ENCODE assay signal across 8 mouse cellular contexts in genomic region chr4:136601476-136601875, GRCm38 (mm10). TPM values are rescaled to one million over a fixed set of nuclear protein-coding genes. Genes with fewer than 3 reads are reported as not detected.
DNase-seq lines count a peak whose midpoint lies in the region; ATAC-seq and TF ChIP-seq lines count a peak whose summit lies in the region.

No protein-coding gene starts in this region.

- H3K9me3 ChIP-seq in embryonic facial prominence, embryonic 10.5 days = no peaks in the 10 kb centered on the region
- H3K9me3 ChIP-seq in heart, embryonic 10.5 days = no peaks in the 10 kb centered on the region
- no peaks in the 10 kb centered on the region for H3K9me3 ChIP-seq in stomach, embryonic 15.5 days

- no peak for TF ChIP-seq CTCF in liver, adult 2 months (IDR thresholded peaks at IDR 0.05; ENCODE audit: low read depth, low read length)

- peak; percentile 28 for DNase-seq in 3134 (ENCODE audit: extremely low read depth, insufficient read length, low spot score)
- DNase-seq in adrenal gland, adult 2 months = peak; percentile 47
- DNase-seq in embryonic facial prominence, embryonic 10.5 days (ENCODE audit: low spot score) = peak; percentile 42
- DNase-seq in heart, embryonic 10.5 days (ENCODE audit: low spot score) = no peak
- peak; percentile 38 for DNase-seq in kidney, adult 9 months
- peak; percentile 51 for DNase-seq in liver, adult 2 months (ENCODE audit: extremely low read depth, low read depth, low spot score)

- TF ChIP-seq POLR2A in liver, adult 2 months (IDR thresholded peaks at IDR 0.05; ENCODE audit: extremely low read depth, insufficient read depth, low read length) = no peak
- no peak for TF ChIP-seq POLR2A in myocyte (IDR thresholded peaks at IDR 0.05; ENCODE audit: insufficient read length, low read depth)

- no peaks in the 10 kb centered on the region for H3K27me3 ChIP-seq in embryonic facial prominence, embryonic 10.5 days (replicated peaks; ENCODE audit: low read depth, poor library complexity, severe bottlenecking)
- H3K27me3 ChIP-seq in heart, embryonic 10.5 days (ENCODE audit: insufficient read depth, poor library complexity, severe bottlenecking) = no peaks in the 10 kb centered on the region
- no peaks in the 10 kb centered on the region for H3K27me3 ChIP-seq in liver, adult 2 months (ENCODE audit: control insufficient read depth, insufficient read depth, low read length)
- H3K27me3 ChIP-seq in myocyte (ENCODE audit: control insufficient read depth, insufficient read depth, insufficient read length) = no peaks in the 10 kb centered on the region
- no peaks in the 10 kb centered on the region for H3K27me3 ChIP-seq in stomach, embryonic 15.5 days (replicated peaks)

- no peak for ATAC-seq in stomach, embryonic 15.5 days (ENCODE audit: insufficient read depth, low FRiP score, low read depth)

- peak overlapping the region; percentile 90 for H3ac ChIP-seq in myocyte (ENCODE audit: control insufficient read depth, insufficient read length)

- peak overlapping the region; percentile 98 for H3K27ac ChIP-seq in embryonic facial prominence, embryonic 10.5 days (replicated peaks)
- peak overlapping the region; percentile 99 for H3K27ac ChIP-seq in heart, embryonic 10.5 days
- no peak overlapping the region for H3K27ac ChIP-seq in liver, adult 2 months (replicated peaks; ENCODE audit: insufficient read depth, low read depth, low read length)
- peak overlapping the region; percentile 90 for H3K27ac ChIP-seq in stomach, embryonic 15.5 days

- peaks cover 15% of the 10 kb centered on the region for H3K4me1 ChIP-seq in embryonic facial prominence, embryonic 10.5 days
- peaks cover 15% of the 10 kb centered on the region for H3K4me1 ChIP-seq in heart, embryonic 10.5 days
- H3K4me1 ChIP-seq in liver, adult 2 months (ENCODE audit: control insufficient read depth, insufficient read depth, low read length) = peaks cover 6% of the 10 kb centered on the region
- H3K4me1 ChIP-seq in stomach, embryonic 15.5 days = peaks cover 10% of the 10 kb centered on the region; the same call in 1 of the 2 replicates

- H3K79me2 ChIP-seq in liver, adult 2 months (ENCODE audit: control insufficient read depth, insufficient read depth, low read length) = peaks cover 29% of the 10 kb centered on the region; the same call in 1 of the 2 replicates
- peaks cover 53% of the 10 kb centered on the region for H3K79me2 ChIP-seq in myocyte (ENCODE audit: control insufficient read depth, insufficient read depth)

- peak overlapping the region; percentile 34; the same call in 1 of the 2 replicates for H3K9ac ChIP-seq in liver, adult 2 months (ENCODE audit: low read depth, low read length)
- peak overlapping the region; percentile 99 for H3K9ac ChIP-seq in stomach, embryonic 15.5 days

- H3K4me2 ChIP-seq in myocyte (ENCODE audit: low read depth) = peak overlapping the region; percentile 68
- H3K4me2 ChIP-seq in stomach, embryonic 15.5 days = peak overlapping the region; percentile 60

- 5% methylated on average over 13 of the region's 13 CpGs for WGBS in embryonic facial prominence, embryonic 10.5 days
- 3% methylated on average over 13 of the region's 13 CpGs for WGBS in heart, embryonic 10.5 days
- under 1% methylated on average over 13 of the region's 13 CpGs for WGBS in liver, adult 2 months
- under 1% methylated on average over 13 of the region's 13 CpGs for WGBS in stomach, embryonic 15.5 days

- peaks cover 26% of the 10 kb centered on the region for H3K36me3 ChIP-seq in embryonic facial prominence, embryonic 10.5 days (replicated peaks)
- H3K36me3 ChIP-seq in heart, embryonic 10.5 days = peaks cover 4% of the 10 kb centered on the region; the same call in 1 of the 2 replicates
- H3K36me3 ChIP-seq in liver, adult 2 months (ENCODE audit: control insufficient read depth, insufficient read depth, low read length) = no peaks in the 10 kb centered on the region
- no peaks in the 10 kb centered on the region for H3K36me3 ChIP-seq in myocyte (ENCODE audit: control insufficient read depth, insufficient read depth)
- H3K36me3 ChIP-seq in stomach, embryonic 15.5 days = no peaks in the 10 kb centered on the region

- H3K4me3 ChIP-seq in embryonic facial prominence, embryonic 10.5 days = peak overlapping the region; percentile 99
- H3K4me3 ChIP-seq in heart, embryonic 10.5 days = peak overlapping the region; percentile 100
- peak overlapping the region; percentile 93 for H3K4me3 ChIP-seq in liver, adult 2 months (ENCODE audit: insufficient read depth, low read depth, low read length)
- peak overlapping the region; percentile 64 for H3K4me3 ChIP-seq in myocyte
- H3K4me3 ChIP-seq in stomach, embryonic 15.5 days (replicated peaks) = peak overlapping the region; percentile 99

TF ChIP-seq in myocyte, 11 proteins besides CTCF, POLR2A, EP300 and RAD21:
- no peak for TF ChIP-seq USF1 (IDR thresholded peaks at IDR 0.05; ENCODE audit: low read depth)
- no peak for TF ChIP-seq SRF (IDR thresholded peaks at IDR 0.05; ENCODE audit: control insufficient read depth, insufficient read length, low read depth)
- no peak for TF ChIP-seq MAX (IDR thresholded peaks at IDR 0.05; ENCODE audit: low read depth)
- TF ChIP-seq TCF3 (IDR thresholded peaks at IDR 0.05; ENCODE audit: insufficient read length, low read depth) = no peak
- no peak for TF ChIP-seq POLR2AphosphoS2 (IDR thresholded peaks at IDR 0.05; ENCODE audit: insufficient read length, low read depth)

RNA-seq across cellular contexts. Expression of gene Kdm1a, which starts 1.0 kb away (rescaled TPM):
- 10 to 100 TPM; 37.5 to 42.5 TPM for total RNA-seq in adrenal gland, adult 2 months (2021)
- 12.0 and 12.4 TPM in 2 replicates for polyA plus RNA-seq in adrenal gland, adult 2 months (2012; rRNA removed)
- polyA plus RNA-seq in embryonic facial prominence, embryonic 10.5 days (2016; fragmentation: Nextera tagmentation; extraction: Ambion mirVana) = 54.2 and 56.1 TPM in 2 replicates
- 31.5 and 50.1 TPM in 2 replicates for polyA plus RNA-seq in heart, embryonic 10.5 days (2016; fragmentation: Nextera tagmentation; extraction: Ambion mirVana)
- 10.0 and 10.9 TPM in 2 replicates for total RNA-seq in liver, adult 2 months (2014; rRNA removed)
- polyA plus RNA-seq in liver, adult 2 months (2012; rRNA removed) = 6.7 and 8.8 TPM in 2 replicates
- 52.8 TPM for polyA plus RNA-seq in myocyte (2012; fragmentation: generic; extraction: Trizol)
- polyA plus RNA-seq in stomach, embryonic 15.5 days (2015; fragmentation: Nextera tagmentation; extraction: Ambion mirVana) = 32.1 and 35.5 TPM in 2 replicates

RNA-seq across cellular contexts. Expression of gene Tex46, which starts 8.8 kb away (rescaled TPM):
- total RNA-seq in adrenal gland, adult 2 months (2021) = not detected
- polyA plus RNA-seq in adrenal gland, adult 2 months (2012; rRNA removed) = not detected in 2 replicates
- polyA plus RNA-seq in embryonic facial prominence, embryonic 10.5 days (2016; fragmentation: Nextera tagmentation; extraction: Ambion mirVana) = not detected in 2 replicates
- polyA plus RNA-seq in heart, embryonic 10.5 days (2016; fragmentation: Nextera tagmentation; extraction: Ambion mirVana) = not detected in 2 replicates
- not detected in 2 replicates for total RNA-seq in liver, adult 2 months (2014; rRNA removed)
- polyA plus RNA-seq in liver, adult 2 months (2012; rRNA removed) = not detected in 2 replicates
- polyA plus RNA-seq in myocyte (2012; fragmentation: generic; extraction: Trizol) = not detected
- not detected in 2 replicates for polyA plus RNA-seq in stomach, embryonic 15.5 days (2015; fragmentation: Nextera tagmentation; extraction: Ambion mirVana)

RNA-seq across cellular contexts. Expression of gene Lactbl1, which starts 20.9 kb away (rescaled TPM):
- total RNA-seq in adrenal gland, adult 2 months (2021) = not detected
- 0.06 TPM in 1 of 2 replicates, not detected in the other for polyA plus RNA-seq in adrenal gland, adult 2 months (2012; rRNA removed)
- not detected in 2 replicates for polyA plus RNA-seq in embryonic facial prominence, embryonic 10.5 days (2016; fragmentation: Nextera tagmentation; extraction: Ambion mirVana)
- polyA plus RNA-seq in heart, embryonic 10.5 days (2016; fragmentation: Nextera tagmentation; extraction: Ambion mirVana) = not detected in 2 replicates
- not detected in 2 replicates for total RNA-seq in liver, adult 2 months (2014; rRNA removed)
- polyA plus RNA-seq in liver, adult 2 months (2012; rRNA removed) = not detected in 2 replicates
- polyA plus RNA-seq in myocyte (2012; fragmentation: generic; extraction: Trizol) = not detected
- polyA plus RNA-seq in stomach, embryonic 15.5 days (2015; fragmentation: Nextera tagmentation; extraction: Ambion mirVana) = not detected in 2 replicates
